Mouse (Mus musculus): ENCODE measurements at regions not wholly inside any gene's neighbourhood (a gene's known extent, or its start where the extent isn't known, plus 50 kb on each side); places are given as distances from the start of the nearest gene placed in this dataset.

GRCm38 (mm10) chr15:87201055-87201454 lies 343.0 kb upstream of the Fam19a5 start:
- no peak for DNase-seq (ENCODE audit: low read depth, low spot score)

- no peak for DNase-seq (ENCODE audit: low read depth, low spot score)
Observed at GRCm38 (mm10) chr15:87229951-87230350, 314.1 kb upstream of the Fam19a5 start.

- no peak for DNase-seq (ENCODE audit: low read depth, low spot score)
Observed at GRCm38 (mm10) chr15:87236096-87236495, 308.0 kb upstream of the Fam19a5 start.

- no peak for DNase-seq (ENCODE audit: low read depth, low spot score)
Observed at GRCm38 (mm10) chr15:87239057-87239456, 305.0 kb upstream of the Fam19a5 start.

- DNase-seq (ENCODE audit: low read depth, low spot score) = no peak
Observed at GRCm38 (mm10) chr15:87261497-87261896, 282.6 kb upstream of the Fam19a5 start.

- no peak for DNase-seq (ENCODE audit: low read depth, low spot score)
Observed at GRCm38 (mm10) chr15:87264906-87265305, 279.2 kb upstream of the Fam19a5 start.

- no peak for DNase-seq (ENCODE audit: low read depth, low spot score)
Observed at GRCm38 (mm10) chr15:87290987-87291529, 253.0 kb upstream of the Fam19a5 start.

- no peak for DNase-seq (ENCODE audit: low read depth, low spot score)
Observed at GRCm38 (mm10) chr15:87319896-87320295, 224.2 kb upstream of the Fam19a5 start.

- DNase-seq (ENCODE audit: low read depth, low spot score) = no peak
Observed at GRCm38 (mm10) chr15:87321067-87321985, 222.8 kb upstream of the Fam19a5 start.

GRCm38 (mm10) chr15:87325389-87325788 lies 218.7 kb upstream of the Fam19a5 start:
- DNase-seq (ENCODE audit: low read depth, low spot score) = no peak

GRCm38 (mm10) chr15:87326281-87326680 lies 217.8 kb upstream of the Fam19a5 start:
- DNase-seq (ENCODE audit: low read depth, low spot score) = no peak

- no peak for DNase-seq (ENCODE audit: low read depth, low spot score)
Observed at GRCm38 (mm10) chr15:87332441-87332840, 211.7 kb upstream of the Fam19a5 start.

GRCm38 (mm10) chr15:87333527-87333926 lies 210.6 kb upstream of the Fam19a5 start:
- no peak for DNase-seq (ENCODE audit: low read depth, low spot score)

GRCm38 (mm10) chr15:87334430-87334829 lies 209.7 kb upstream of the Fam19a5 start:
- no peak for DNase-seq (ENCODE audit: low read depth, low spot score)

GRCm38 (mm10) chr15:87335324-87335723 lies 208.8 kb upstream of the Fam19a5 start:
- no peak for DNase-seq (ENCODE audit: low read depth, low spot score)

- DNase-seq (ENCODE audit: low read depth, low spot score) = no peak
Observed at GRCm38 (mm10) chr15:87335737-87336136, 208.4 kb upstream of the Fam19a5 start.

GRCm38 (mm10) chr15:87339904-87340303 lies 204.2 kb upstream of the Fam19a5 start:
- no peak for DNase-seq (ENCODE audit: low read depth, low spot score)

- DNase-seq (ENCODE audit: low read depth, low spot score) = no peak
Observed at GRCm38 (mm10) chr15:87342656-87343055, 201.4 kb upstream of the Fam19a5 start.

GRCm38 (mm10) chr15:87345826-87346225 lies 198.3 kb upstream of the Fam19a5 start:
- no peak for DNase-seq (ENCODE audit: low read depth, low spot score)

GRCm38 (mm10) chr15:87349533-87350247 lies 194.4 kb upstream of the Fam19a5 start:
- no peak for DNase-seq (ENCODE audit: low read depth, low spot score)

GRCm38 (mm10) chr15:87352812-87353211 lies 191.3 kb upstream of the Fam19a5 start:
- no peak for DNase-seq (ENCODE audit: low read depth, low spot score)

- DNase-seq (ENCODE audit: low read depth, low spot score) = no peak
Observed at GRCm38 (mm10) chr15:87353886-87354285, 190.2 kb upstream of the Fam19a5 start.

All from forelimb bud, embryonic 11.5 days (tissue).